Mouse (Mus musculus) neural tube, embryonic 11.5 days (tissue): ENCODE measurements around the gene Mad1l1. TPM values are rescaled to one million over a fixed set of nuclear protein-coding genes. Genes with fewer than 3 reads are reported as not detected.

Experiments used
- ATAC-seq: fragments of 200-750 bp; cut with Nextera tagmentation; 2 replicates; pipeline ENCODE4 v1.8.0; 2017; ENCODE audit warnings: moderate number of reproducible peaks, mild to moderate bottlenecking, moderate TSS enrichment, moderate library complexity; ENCODE audit not compliant: insufficient read depth, low FRiP score, low TSS enrichment
- DNase-seq: peaks from one replicate; pipeline ENCODE4 v3.0.0-alpha.2; 2015; ENCODE audit warnings: low spot score
- H3K27ac ChIP-seq: fragments of 300-500 bp; sonication (generic); 2 replicates; pipeline ENCODE4 v1.5.1; 2014; ENCODE audit warnings: low read depth, mild to moderate bottlenecking, low read length
- H3K27me3 ChIP-seq: fragments of 300-500 bp; sonication (generic); 2 replicates; pipeline ENCODE4 v1.6.1; 2014; ENCODE audit warnings: mild to moderate bottlenecking, low read length, mixed read lengths; ENCODE audit not compliant: control insufficient read depth, insufficient read depth
- H3K36me3 ChIP-seq: fragments of 300-500 bp; sonication (generic); 2 replicates; pipeline ENCODE4 v1.6.1; 2014; ENCODE audit warnings: mild to moderate bottlenecking, low read length, moderate library complexity, mixed read lengths; ENCODE audit not compliant: control insufficient read depth, insufficient read depth
- H3K4me1 ChIP-seq: fragments of 300-500 bp; sonication (generic); 2 replicates; pipeline ENCODE4 v1.6.1; 2014; ENCODE audit warnings: low read length, mixed read lengths; ENCODE audit not compliant: control insufficient read depth, insufficient read depth
- H3K4me2 ChIP-seq: fragments of 300-500 bp; sonication (generic); 2 replicates; pipeline ENCODE4 v1.6.1; 2014; ENCODE audit warnings: low read depth, mild to moderate bottlenecking, moderate library complexity
- H3K4me3 ChIP-seq: fragments of 300-500 bp; sonication (generic); 2 replicates; pipeline ENCODE4 v1.5.1; 2014; ENCODE audit warnings: low read depth, low read length
- H3K9ac ChIP-seq: fragments of 300-500 bp; sonication (generic); 2 replicates; pipeline ENCODE4 v1.6.1; 2014; ENCODE audit warnings: mild to moderate bottlenecking, low read length
- H3K9me3 ChIP-seq: fragments of 300-500 bp; sonication (generic); 2 replicates; pipeline ENCODE4 v1.6.1; 2016; ENCODE audit warnings: low read length; ENCODE audit not compliant: control insufficient read depth
- WGBS: fragments of 180-500 bp; shearing (Covaris S2); extraction: QIAGEN DNeasy Blood & Tissue Kit; methylation state at CpG from one replicate; pipeline ENCODE4 v1.1.7; 2014; 5-methylcytosine and 5-hydroxymethylcytosine counted together
- polyA plus RNA-seq: library from polyadenylated mRNA; unstranded; fragments of >200 nt; fragmentation: Nextera tagmentation; extraction: Ambion mirVana; gene quantifications from 2 replicates; pipeline ENCODE4 v1.2.1, GENCODE M21; 2014

The Mad1l1 gene
- polyA plus RNA-seq, 1 experiment from 2014 or later, result 51.9 TPM

DNA sequence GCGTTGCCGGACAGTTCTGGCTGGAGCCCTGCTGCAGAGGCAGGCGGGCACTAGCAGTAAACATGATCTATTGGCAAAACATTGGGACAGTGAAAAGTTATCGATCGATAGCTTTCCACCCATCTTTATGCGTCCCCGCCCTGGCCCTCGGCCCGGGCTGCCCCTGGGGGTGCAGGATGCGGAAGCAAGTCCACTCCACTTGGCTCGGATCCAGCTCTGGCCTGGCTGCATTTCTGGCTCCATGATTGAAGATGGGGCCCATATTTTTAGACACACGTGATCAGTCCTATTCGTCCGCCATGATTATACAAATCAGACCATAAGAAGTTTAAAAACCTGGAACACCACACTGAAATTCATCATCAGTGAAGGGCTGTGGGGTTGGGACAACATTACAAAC, 355.8 kb downstream of the Mad1l1 start:
- Histone ChIP-seq H3K27me3 (no peaks in the 10 kb centered on the region), H3K4me3 (no peak overlapping the region), H3K36me3 (no peaks in the 10 kb centered on the region), H3K4me2 (no peak overlapping the region), H3K27ac (no peak overlapping the region), H3K9ac (no peak overlapping the region), H3K4me1 (no peaks in the 10 kb centered on the region), H3K9me3 (no peaks in the 10 kb centered on the region)
- no peak for ATAC-seq
- no peak for DNase-seq
- 89% methylated on average over 14 of the region's 14 CpGs for WGBS

DNA sequence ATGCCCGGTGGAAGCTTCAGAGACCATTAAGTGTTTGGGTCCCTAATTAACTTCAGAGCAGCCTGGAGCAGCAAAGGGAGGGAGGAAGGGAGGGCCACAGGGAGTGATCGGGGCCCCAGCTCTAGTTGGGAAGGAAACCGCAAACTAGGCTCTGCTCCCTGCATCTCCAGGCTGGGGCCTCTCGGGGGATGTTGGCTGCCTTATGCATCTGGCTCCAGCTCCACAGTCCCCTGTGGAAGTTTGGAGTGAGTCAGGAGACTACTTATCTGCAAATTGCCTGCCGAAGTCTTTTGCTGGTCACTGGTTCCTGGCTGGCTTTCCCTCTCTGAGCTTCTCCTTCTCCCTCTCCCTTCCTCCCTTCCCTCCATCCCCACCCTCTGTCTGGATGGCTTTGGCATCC, 357.0 kb downstream of the Mad1l1 start:
- Histone ChIP-seq H3K4me1 (no peaks in the 10 kb centered on the region), H3K36me3 (no peaks in the 10 kb centered on the region), H3K9me3 (no peaks in the 10 kb centered on the region), H3K9ac (no peak overlapping the region), H3K27ac (no peak overlapping the region), H3K27me3 (no peaks in the 10 kb centered on the region), H3K4me3 (no peak overlapping the region), H3K4me2 (no peak overlapping the region)
- WGBS, result 68% methylated on average over 5 of the region's 5 CpGs
- DNase-seq (no peak), ATAC-seq (no peak)

DNA sequence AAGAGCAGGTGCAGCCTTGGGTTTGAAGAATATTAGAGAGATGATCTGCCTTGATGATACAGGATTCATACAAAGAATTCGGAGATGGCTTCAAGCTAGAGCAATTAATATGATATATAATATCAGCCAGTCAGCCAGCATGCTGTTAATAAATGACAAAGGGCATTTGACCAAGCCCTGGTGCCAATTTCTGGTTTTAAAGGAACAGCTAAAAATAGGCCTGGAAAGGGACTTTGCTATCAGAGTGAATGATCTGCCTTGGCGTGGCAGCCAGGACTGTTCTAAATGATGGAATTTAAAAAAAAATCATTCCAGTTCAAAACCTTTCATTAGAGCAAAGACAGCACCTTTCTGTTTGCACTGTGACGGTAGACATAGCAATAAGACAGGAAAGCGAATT, 361.6 kb downstream of the Mad1l1 start:
- H3K4me1 ChIP-seq, result no peaks in the 10 kb centered on the region
- 92% methylated on average over 4 of the region's 4 CpGs for WGBS
- no peak for DNase-seq
- no peaks in the 10 kb centered on the region for H3K36me3 ChIP-seq
- no peaks in the 10 kb centered on the region for H3K27me3 ChIP-seq
- no peak for ATAC-seq
- H3K9ac ChIP-seq, result no peak overlapping the region
- no peak overlapping the region for H3K27ac ChIP-seq
- H3K4me3 ChIP-seq, result no peak overlapping the region
- no peak overlapping the region for H3K4me2 ChIP-seq
- H3K9me3 ChIP-seq, result no peaks in the 10 kb centered on the region

Other genes starting within 250 kb of the Mad1l1 start
- gene Nudt1, start 104 bp upstream of the Mad1l1 start, polyA plus RNA-seq, result 47.1 and 50.9 TPM in 2 replicates
- 19.2 and 20.1 TPM in 2 replicates for gene Mrm2, start 10.3 kb upstream of the Mad1l1 start, polyA plus RNA-seq
- 8.4 and 10.0 TPM in 2 replicates for gene Snx8, start 67.7 kb upstream of the Mad1l1 start, polyA plus RNA-seq
- 195 and 198 TPM in 2 replicates for gene Eif3b, start 97.8 kb upstream of the Mad1l1 start, polyA plus RNA-seq
- not detected in 2 replicates for gene Gm4869, start 124.1 kb upstream of the Mad1l1 start, polyA plus RNA-seq
- gene Chst12, start 184.0 kb upstream of the Mad1l1 start, polyA plus RNA-seq, result 14.4 and 15.5 TPM in 2 replicates
- not detected in 2 replicates for gene Grifin, start 243.5 kb upstream of the Mad1l1 start, polyA plus RNA-seq